Mouse (Mus musculus): ENCODE data around the gene Bclaf1.

DNA sequence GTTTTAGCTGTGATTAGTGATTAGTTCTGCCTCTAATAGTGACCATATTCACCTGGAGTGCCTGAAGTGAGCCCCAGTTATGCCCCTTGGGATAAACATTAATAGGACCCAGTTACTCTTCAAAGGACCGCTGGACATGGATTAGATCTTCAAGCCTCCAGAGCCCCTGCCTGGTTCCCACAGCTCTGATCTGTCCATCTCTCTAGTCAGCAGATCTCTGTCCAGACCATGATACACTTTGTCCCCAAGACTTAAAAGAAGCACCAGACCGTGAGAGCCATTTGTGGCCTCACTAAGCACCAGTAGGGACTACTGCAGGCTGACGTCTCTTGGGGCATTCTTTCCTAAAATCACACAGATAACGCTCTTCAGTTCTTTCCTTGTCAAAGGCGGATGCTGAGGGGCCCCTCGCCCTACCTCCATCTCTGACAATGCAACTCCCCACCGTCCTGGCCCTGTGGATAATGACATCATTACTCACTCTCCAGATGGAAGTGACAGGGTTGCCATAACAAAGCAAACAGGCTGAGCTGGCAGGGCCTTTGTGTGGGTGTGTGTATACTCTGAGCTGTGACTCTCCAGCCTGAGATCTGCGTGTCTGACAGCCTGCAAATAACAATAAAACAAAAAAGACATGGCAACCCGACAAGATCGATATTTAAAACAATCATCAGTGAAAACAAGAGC is 26.8 kb upstream of the Bclaf1 start:
- TF ChIP-seq GATA1 (IDR thresholded peaks at IDR 0.05; ENCODE audit: low read length) (no peak), TAL1 (IDR thresholded peaks at IDR 0.05; ENCODE audit: low read length) (no peak)
